Mouse (Mus musculus) cerebellum, adult (tissue): Measurements from ENCODE around the gene Mogs.

Experiments used
- ATAC-seq: cut with Nextera tagmentation; 2 replicates; pipeline ENCODE4 v1.9.2; 2017; ENCODE audit warnings: mild to moderate bottlenecking, moderate library complexity, mixed read lengths; ENCODE audit not compliant: insufficient number of reproducible peaks, low FRiP score, low TSS enrichment

The Mogs gene

GRCm38 (mm10) chr6:83092416-83093127 lies 22.7 kb upstream of the Mogs start:
- no peak for ATAC-seq

- no peak for ATAC-seq
Observed at GRCm38 (mm10) chr6:83095968-83096367, 19.3 kb upstream of the Mogs start.

GRCm38 (mm10) chr6:83098411-83098810 lies 16.9 kb upstream of the Mogs start:
- ATAC-seq: no peak

- peak; percentile 95 for ATAC-seq
Observed at GRCm38 (mm10) chr6:83101316-83101687, 14.0 kb upstream of the Mogs start, which contains the start of the genes Ccdc142 and Gm42688. Gene Ccdc142 (plus strand): TSS chr6:83101601. Gene Gm42688 (plus strand): TSS chr6:83101617.

GRCm38 (mm10) chr6:83101688-83102556 lies 13.4 kb upstream of the Mogs start:
- peak; percentile 64 for ATAC-seq

- ATAC-seq: no peak
Observed at GRCm38 (mm10) chr6:83103130-83103650, 12.1 kb upstream of the Mogs start.

GRCm38 (mm10) chr6:83104158-83104557 lies 11.1 kb upstream of the Mogs start:
- ATAC-seq: no peak

GRCm38 (mm10) chr6:83107566-83108400 lies 7.5 kb upstream of the Mogs start:
- ATAC-seq: no peak

DNA sequence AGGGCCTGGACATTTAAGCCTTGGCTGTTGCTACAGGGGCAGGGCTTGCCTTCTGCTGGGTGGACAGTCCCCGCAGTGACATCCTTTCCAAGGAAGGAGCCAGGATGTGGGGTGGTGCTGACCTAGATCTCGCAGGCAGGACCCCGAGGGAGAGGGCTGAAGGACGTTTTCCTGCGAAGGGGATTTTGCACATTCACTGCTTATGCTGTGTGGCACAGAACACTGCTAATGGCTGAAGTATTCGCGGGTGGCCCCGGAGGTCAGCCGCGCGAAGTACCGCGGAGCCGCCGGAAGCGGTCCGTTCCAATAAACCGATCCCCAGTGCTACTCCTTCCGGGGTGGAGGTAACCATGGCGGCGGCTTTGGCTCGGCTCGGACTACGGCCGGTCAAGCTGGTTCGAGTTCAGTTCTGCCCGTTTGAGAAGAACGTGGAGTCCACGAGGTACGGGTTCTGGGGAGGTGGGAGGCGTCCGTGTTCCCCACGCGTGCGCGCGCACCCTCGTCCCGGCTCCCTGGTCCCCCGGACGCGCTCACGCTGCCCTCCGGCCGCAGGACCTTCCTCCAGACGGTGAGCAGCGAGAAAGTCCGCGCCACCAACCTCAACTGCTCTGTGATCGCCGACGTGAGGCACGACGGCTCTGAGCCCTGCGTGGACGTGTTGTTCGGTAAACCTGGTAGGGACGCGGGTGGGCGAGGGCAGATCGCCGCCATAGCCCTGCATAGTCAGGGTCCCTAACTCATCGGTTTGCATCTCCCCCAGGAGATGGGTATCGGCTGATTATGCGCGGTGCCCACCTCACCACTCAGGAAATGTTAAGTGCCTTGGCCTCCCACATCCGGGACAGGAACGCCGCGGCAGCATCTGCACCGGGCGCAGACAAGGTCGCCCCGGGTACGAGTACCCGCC lies 6.3 kb upstream of the Mogs start, which contains the start of gene Mrpl53:
Gene Mrpl53 (plus strand): TSS at position 279 of the 907 bp plus-strand sequence.
- peak; percentile 87 for ATAC-seq

GRCm38 (mm10) chr6:83111510-83112136 lies 3.7 kb upstream of the Mogs start:
- no peak for ATAC-seq

DNA sequence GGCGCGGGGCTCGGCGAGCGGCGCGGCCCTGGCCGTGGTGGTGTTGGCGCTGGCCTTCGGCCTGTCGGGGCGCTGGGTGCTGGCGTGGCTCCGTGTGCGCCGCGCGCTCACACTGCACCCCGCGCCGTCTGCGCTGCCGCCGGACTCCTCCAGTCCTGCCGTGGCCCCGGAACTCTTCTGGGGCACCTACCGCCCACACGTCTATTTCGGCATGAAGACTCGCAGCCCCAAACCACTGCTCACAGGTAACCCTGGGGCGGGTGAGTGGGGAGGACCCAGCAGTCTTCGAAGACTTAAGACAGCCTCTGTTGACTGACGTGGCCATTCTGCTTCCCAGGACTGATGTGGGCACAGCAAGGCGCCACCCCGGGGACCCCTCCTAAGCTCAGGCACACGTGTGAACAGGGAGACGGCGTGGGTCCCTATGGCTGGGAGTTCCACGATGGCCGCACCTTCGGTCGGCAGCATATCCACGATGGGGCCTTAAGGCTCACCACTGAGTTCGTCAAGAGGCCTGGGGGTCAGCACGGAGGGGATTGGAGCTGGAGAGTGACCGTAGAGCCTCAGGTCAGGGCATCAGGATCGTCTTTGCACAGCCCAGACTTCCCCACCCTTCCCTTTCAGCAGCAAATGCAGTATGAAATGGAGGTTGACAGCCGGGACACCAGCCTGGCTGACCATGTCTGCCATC lies 531 bp downstream of the Mogs start:
- peak; percentile 6; the same call in 1 of the 2 replicates for ATAC-seq

- no peak for ATAC-seq
Observed at GRCm38 (mm10) chr6:83116373-83117164, 1.3 kb downstream of the Mogs start.

DNA sequence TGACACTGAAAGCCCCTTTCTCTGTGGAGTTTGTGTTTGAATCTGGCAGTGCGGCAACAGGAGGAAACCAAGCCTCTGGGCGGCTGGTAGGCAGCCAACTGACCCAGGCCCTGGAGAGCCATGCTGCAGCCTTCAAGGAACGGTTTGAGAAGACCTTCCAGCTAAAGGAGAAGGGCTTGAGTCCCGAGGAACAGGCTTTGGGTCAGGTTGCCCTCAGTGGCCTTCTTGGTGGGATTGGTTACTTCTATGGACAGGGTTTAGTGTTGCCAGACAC lies 1.8 kb downstream of the Mogs start:
- ATAC-seq: no peak

DNA sequence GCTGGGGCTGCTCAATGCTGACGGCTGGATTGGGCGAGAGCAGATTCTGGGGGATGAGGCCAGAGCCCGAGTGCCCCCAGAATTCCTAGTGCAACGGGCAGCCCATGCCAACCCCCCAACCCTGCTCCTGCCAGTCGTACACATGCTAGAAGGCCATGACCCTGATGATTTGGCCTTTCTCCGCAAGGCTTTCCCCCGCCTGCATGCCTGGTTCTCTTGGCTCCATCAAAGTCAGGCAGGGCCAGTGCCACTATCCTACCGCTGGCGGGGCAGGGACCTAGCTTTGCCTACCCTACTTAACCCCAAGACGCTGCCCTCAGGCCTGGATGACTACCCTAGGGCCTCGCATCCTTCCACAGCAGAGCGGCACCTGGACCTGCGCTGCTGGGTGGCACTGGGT lies 2.3 kb downstream of the Mogs start:
- no peak for ATAC-seq

DNA sequence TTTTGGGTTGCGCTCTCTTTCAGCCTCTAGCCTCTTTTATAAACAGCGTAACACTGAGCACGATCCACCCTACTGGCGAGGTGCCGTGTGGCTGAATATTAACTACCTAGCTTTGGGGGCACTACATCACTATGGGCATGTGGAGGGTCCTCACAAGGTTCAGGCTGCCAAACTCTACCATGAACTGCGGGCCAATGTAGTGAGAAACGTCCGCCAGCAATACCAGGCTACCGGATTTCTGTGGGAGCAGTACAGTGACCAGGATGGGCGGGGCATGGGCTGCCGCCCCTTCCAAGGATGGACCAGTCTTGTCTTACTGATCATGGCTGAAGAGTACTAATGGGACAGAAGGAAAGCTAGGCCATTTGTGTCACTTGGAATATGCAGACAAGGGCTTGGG lies 3.1 kb downstream of the Mogs start:
- no peak for ATAC-seq

- no peak for ATAC-seq
Observed at GRCm38 (mm10) chr6:83118825-83119733, 3.8 kb downstream of the Mogs start.

- ATAC-seq: no peak
Observed at GRCm38 (mm10) chr6:83119734-83120051, 4.4 kb downstream of the Mogs start.
